Mouse (Mus musculus) thymus, postnatal 4 days (tissue): ENCODE data around the gene Arid3b.

Experiments
- DNase-seq: peaks from one replicate; pipeline ENCODE4 v3.0.0; 2021

The Arid3b gene

DNA sequence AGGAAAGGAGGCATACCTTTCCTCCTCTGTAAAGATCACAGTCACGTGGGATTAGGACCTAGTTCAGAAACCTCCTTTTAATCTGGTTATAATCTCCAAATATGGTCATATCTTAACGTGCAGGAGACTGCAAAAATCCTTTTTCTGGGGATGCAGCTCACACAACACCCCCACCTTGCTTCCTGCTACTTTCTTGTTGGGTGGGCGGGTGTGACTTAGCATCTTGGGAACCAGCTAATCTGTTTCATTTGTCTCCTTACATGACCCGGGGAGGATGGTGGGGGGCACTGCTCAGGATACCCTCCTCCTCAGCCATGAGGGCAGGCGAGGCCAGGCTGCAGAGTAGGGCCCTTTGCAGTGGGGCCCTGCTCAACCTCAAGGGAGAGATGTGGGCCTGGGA is 61.6 kb downstream of the Arid3b start:
- no peak for DNase-seq

DNA sequence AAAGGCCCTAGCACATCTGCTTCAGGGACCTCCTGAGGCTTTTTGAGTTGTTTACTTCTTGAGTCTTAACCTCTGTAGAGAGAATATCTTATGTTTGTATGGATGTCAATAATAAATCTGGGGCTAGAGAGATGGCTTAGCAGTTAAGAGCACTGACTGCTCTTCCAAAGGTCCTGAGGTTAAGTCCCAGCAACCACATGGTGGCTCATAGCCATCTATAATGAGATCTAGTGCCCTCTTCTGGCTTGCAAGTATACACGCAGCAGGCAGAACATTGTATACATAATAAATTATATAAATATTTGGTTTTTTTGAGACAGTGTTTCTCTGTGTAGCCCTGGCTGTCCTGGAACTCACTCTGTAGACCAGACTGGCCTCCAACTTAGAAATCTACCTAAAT is 62.4 kb downstream of the Arid3b start:
- no peak for DNase-seq

DNA sequence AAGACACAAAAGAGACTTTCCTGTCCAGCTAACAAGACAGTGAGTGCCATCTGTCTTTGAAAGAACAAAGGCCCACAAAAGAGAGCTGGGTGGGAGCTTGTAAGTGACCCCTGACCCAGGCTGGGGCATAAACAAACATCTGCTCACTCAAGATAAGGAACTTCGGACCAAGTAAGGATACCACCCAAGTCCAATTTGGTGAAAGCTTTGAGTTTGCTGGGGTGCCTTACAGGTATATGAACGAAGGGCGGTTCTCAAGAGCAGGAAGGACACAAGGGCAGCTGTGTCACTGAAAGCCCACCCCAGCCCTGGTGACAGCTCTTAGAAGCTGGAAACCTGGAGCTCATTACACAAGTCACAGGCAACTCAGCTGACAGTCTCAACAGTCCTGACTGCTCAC is 62.8 kb downstream of the Arid3b start:
- DNase-seq = peak; percentile 39

DNA sequence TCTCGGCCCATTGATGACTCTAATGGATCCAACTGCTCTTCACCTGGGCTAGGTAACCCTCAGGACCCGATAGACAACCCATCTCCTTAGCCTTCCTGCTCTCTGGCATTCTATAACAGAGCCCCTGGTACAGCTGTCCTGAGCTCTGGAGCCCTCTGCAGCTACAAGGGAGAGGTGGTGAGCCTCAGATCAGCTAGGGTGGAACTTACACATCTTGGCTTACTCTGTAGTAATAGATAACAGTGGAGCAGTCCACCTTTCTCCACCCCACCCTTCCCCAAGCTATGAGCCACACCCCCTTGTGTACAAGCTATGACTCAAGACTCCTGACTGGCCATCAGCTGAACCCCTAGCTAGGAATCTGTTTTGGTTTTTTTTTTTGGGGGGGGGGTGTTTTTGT is 65.8 kb downstream of the Arid3b start:
- DNase-seq = no peak

DNA sequence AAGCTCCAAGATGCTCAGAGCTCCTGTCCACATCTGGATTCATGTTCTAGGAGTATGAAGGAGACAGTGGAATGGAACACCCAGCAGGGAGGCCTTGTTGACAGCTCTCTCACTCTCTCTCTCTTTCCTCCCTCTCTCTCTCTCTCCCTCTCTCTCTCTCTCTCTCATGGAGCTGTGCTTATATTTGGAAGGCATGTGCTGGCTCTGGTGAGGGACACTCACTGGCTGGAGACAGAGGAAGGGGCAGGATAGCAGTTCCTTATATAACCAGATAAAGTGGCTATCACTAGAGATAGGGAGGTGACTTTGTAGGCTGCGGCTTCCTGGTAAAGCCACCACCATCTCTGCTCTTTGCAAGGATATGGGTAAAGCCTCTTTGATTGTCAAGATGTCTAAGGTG is 66.4 kb downstream of the Arid3b start:
- peak; percentile 50 for DNase-seq

DNA sequence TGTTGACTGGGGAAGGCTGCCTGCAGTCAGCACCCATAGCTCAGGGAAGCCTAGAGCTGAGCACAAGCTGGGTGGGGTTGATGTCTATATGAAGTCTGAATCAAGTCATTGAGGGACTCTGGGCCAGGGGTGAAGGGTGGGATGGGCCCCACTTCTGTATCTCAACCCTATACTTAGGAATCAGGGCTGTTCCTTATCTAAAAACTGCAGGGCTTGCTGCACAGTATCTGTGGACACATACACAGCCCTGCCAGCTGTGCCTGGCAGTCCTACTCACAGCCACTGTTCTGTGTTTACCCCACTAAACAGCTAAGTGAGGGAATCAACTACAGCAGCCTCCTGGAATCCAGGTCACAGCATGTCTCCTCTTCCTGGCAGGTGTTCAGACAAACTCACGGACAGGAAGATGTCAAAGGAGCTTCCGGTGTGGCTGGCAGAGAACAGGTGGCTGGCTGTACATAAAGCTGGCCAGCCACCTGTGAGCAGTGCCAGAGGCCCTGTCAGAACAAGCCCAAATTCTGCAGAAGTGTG is 67.0 kb downstream of the Arid3b start:
- peak; percentile 74 for DNase-seq

DNA sequence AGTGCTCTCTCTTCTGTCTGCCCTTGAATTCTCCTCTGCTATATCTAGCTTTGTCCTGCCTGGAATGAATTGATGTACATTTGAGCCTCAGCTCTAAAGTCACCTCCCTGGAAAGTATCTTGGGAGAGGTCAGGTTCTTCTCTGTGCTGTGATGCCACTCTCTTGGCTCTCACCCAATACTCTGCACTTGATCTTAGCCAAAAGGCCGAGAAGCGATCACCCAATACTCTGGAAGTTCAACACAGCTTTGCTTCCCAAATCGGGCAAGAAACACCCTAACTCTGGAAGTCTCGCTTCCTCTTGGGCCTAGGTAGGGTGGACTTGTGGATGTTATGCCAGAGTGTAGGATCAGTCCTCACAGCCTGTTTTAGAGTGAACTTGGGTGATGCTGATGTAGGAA is 69.4 kb downstream of the Arid3b start:
- no peak for DNase-seq

DNA sequence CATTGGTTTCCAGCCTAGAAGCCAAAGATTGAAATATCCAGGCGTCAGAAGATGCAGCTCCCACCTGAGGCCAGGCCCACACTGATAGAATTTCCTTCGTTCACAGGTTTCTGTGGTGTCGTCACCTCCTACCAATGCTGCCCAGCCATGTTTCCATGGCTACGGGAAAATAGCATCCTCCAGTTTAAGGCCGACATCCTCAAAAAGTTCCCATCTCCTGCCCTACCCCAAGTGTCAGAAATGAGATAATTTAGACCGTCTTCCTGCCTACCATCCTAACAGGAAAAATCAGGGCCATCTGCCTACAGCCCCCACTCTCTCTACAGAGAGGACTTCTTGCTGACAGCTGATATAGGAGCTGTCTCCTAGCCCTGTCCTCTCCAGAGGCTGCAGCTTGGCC is 70.2 kb downstream of the Arid3b start:
- DNase-seq = no peak

DNA sequence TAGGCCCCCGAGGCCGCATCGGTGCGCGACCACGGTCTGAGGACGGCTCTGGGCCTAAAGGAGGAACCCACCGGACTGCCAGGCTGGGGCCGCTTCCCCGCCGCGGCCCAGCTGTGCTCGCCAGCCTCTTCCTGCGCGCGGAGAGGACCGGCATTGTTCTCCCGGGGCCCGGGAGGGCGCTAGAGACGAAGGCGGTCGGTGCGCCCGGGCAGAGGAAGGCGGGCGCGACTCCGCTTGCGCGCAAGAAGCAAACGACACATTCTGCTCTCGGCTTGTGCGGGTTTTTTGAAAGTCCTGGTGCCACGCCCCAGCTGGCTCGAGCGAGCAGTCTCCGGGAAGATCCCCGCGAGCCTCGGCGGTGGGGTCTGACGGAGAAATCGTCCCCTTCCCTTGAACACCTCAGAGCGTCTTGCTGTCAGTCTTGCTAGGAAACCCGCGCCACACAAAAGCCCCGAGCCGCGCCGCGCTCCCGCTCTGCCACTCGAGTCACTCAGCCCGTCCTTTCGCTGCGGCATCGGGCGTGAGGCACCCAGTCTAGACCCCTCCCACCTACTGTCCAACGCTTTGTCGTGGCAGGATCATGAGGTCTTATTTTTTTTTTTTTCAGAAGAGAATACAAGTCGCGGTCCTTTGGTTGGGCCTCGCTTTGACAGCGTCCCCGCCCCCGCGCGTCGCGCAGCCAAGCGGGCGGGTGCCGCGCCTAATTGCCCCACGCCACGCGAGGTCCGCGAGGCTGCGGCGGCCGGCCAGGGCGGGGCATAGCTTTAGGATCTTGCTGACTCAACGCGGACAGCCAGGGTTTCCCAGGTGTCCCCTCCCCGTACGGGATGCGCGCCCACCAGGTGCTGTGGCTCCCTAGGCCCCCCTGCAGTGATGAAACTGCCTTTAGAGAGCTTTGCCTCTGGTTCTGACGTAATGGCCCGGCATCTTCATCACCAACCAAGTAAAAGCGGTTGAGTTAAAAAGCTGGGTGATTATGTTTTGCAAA is 70.9 kb downstream of the Arid3b start, which contains the start of gene Clk3:
Gene Clk3, minus strand, starts transcription at position 497 of the 988 bp plus-strand sequence.
- DNase-seq = peak; percentile 86

DNA sequence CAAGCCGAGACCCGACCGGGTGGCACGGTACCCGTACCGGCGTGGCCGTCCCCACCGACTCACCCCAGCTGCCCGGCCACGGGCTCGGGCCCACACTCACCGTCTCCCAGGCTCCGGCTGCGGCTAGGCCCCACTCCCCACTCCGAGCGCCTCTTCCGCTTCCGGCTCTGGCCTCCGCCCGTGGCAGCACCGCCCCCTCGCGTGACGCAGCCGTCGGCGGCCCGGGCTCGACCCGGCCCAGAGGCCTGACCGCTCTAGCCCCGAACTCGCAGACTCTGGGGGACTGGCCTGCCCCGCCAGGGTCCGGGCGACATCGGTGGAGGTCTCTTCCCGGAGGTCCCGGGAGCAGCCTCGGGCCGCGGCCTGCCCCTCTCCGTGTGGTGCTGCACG is 71.6 kb downstream of the Arid3b start:
- DNase-seq = peak; percentile 96

DNA sequence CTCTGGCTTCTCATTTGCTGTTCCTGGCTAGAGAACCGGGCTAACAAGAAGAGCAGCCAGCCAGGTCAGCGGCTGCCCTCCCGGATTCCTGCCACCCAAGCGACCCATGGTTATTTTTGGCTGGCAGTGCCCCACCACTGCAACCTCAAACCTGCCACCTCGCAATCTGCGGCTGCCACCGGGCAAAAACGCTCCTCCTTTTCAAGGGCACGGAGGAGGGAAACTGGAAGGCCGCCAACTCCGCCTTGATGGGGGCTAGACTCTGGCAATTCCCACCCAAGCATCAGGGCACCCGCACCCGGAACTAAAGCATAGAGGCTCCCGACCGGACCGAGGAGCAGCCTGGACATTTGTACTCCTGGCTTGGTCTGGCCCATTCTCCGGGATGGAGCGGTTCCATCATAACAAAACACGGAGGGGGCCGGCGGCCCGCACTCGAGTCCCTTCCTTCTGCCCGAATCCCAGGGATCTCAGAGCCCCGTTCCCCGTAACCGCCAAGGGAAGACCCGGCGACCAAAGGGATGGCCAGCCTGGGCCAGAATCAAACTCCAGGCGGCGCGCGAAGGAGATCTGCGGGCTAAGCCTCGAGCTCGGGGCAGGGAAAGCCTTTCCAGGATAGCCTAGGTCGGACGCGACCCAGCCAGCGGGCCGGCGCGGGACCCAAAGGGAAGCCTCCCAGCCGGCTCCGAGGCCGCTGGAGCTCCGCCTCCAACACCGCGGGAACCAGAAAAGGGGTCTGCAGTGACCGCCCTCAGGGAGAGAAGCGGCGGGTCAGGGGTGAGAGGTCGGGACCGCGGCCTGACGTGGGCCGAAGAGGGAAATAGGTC is 72.2 kb downstream of the Arid3b start:
- peak; percentile 77 for DNase-seq

DNA sequence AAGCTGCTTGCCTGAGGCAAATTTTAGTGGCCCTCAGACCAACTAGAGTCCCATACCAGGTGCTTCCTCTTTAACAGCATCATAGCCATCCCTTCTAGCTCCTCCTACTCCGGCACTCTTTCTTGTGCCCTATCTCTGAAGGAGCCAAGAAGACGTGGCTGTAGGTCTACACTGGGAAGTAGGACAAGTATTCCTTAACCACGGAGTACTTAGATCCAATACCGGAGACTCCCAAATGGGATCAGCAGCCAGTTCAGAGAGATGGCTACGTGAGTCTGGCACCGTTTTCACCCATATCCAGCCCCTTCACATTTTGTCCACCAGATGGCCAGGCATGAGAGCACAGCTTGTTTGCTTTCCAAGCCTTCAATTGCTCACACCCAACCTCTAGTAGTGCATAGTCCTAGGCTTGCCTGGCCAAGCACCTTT is 74.0 kb downstream of the Arid3b start:
- peak; percentile 72 for DNase-seq

DNA sequence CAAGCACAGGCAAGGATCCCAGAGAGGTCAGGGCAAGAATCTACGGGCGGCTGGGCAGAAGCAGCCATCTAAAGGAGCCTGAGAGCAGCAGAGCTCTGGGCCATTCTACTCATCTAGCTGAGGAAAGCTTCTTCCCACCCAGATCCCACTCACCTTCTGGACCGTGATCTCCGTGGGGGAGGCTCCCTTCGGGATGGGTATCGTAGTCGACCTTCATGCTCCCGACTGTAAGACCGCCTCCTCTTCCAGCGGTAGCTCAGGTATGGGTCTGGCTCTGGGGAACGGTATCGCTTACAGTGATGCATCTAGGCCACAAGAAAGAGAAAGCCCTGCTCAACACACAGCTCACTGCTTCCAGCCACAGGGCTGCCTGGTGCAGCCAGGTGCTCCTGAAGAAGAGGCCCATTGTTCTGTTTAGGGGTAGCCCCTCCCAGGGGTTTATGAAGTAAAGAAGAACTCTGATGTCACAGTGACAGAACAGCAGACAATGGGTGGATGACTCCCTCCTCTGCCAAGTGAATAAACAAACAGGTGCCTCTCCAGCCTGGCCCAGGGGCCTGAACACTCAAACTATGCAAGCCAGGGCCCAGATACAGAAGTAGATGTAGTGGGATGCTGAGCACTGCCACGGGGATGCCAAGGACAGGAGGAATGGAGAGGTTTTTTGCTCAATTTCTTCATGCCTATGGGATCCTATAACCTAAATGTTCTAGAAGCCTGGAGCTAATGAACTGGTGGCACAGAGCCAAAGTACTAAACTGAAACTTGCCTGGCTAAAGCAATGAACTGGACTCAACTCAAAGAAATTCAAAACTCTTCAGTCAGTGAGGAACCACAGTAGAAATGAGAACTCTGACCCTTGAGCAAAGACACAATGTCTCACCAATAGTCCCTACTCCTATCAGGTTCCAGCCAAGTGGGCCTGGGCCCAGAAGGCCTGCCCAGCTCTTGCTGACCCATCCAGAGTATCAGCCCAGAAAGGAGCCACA is 74.7 kb downstream of the Arid3b start:
- peak; percentile 71 for DNase-seq

DNA sequence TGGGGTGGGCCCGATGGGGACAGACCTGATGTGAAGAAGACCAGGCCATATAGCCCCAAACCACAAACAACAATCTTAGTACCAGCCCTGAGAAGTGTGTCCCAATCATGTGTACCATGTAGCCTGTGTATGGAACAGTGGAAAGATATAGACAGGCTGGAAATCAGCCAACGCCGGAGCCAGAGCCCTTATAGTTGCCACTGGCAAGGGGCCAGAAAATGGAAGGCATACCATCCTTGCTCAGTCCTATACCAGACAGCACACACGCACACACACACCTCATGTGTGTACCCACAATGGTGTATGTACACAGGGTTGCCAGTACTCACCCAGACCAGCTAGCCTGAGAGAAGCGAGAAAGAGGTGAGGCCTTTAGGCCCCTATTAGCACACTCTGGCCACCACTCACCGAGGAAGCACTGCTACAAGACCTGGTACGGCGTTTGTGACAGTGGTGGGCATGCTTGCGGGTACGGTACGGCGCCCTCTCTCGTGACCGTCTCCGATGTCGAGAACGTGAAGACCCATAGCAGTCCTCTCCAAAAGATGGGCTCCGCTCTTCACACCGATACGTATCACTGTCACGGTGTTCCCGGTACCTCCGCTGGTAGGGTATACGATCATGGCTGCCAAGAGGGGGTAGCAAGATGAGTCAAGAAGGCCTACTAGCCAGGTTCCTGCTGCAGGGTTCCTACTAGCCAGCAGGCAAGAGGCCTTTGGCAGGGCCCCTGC is 76.0 kb downstream of the Arid3b start:
- DNase-seq = no peak

DNA sequence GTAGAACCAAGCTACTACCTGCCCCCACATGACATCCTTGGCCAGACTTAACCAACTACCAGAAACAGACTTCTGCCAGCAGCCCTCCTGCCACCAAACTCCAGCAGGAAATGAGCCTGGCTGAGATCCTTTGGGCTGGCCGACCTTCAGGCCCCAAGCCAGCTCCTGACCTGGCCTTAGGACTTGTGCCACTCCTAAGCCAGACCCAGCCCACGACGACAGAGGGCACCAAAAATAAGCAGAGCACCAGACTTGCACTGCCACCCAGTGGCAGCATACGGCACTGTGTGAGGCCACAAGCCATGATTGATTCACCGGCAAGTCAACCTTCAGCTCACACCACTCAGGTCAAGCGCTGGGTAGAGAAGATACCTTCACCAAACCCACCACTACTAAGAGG is 77.3 kb downstream of the Arid3b start:
- DNase-seq = peak; percentile 84

DNA sequence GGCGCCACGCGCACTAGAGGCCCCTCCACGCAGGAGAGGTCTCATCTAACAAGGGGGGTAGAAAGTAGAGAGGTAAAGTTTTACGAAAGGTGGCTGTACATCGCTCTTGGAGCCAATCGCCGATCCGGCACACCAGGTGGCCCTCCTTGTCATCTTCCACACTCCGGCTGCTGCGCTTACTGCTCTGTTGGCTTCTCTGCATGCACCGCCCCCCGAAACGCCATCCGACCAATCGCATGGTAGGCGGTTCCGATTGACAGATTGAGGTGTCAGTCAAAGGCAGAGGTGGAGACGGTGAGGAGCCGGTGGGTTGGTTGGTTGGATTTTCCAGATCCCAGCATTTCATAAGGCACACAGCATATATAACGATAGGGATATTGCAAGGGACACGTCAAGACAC is 78.1 kb downstream of the Arid3b start:
- no peak for DNase-seq

DNA sequence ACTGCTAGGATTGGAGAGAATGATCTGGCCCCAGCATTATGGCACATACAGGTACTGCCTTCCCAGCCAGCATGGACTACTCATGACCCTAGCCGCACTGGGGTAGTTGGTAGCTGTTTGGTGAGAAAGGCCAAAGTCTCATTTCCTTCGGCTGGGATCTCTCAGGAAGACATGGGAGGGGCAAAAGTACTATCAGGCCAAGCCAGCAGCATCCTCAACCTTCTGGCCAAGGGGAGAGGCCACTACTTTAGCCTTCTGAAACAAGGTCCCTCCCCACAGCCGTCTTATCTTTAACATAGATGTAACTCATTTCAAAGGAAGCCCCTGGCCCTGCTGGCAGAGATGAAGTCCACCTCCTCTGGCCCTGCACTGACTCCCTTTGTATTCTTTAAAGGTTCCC is 79.0 kb downstream of the Arid3b start:
- no peak for DNase-seq

DNA sequence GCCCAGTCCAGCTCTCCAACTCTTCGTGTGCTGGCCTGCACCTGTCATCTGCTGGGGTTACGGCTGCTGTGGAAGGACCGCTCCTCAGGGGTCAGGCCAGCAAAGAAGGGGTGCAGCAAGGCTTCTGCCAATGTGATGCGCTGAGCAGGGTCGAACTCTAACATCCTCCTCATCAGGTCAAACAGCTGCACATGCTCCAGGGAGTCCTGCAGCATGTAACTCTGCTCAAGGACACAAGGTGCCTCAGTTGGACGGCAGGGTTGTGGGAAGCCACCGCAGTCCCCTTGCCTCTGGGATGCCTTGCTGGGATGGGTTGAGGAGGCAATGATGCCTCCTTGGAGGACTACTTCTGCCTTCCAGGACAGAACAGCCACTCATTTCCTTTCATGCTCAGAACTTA is 85.7 kb downstream of the Arid3b start:
- peak; percentile 16 for DNase-seq

DNA sequence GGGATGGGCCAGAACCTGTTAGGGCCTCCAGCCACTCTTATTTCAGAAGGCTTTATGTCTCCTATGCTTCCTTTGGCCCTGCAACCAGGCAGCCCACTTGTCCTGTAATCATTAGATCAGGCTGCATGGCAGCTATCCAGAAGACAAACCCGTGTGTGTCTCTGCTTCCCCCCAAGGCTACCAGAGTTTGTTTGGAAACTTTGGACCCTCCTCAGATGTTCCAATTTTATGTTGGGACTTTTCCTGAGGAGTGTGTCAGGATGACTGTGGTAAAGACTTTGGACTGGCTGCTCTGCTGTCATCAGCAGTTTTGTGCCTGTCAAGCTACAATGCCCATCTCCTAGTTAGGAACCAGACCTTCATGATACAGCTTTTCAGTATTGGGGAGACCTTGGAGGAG is 87.8 kb downstream of the Arid3b start:
- no peak for DNase-seq

DNA sequence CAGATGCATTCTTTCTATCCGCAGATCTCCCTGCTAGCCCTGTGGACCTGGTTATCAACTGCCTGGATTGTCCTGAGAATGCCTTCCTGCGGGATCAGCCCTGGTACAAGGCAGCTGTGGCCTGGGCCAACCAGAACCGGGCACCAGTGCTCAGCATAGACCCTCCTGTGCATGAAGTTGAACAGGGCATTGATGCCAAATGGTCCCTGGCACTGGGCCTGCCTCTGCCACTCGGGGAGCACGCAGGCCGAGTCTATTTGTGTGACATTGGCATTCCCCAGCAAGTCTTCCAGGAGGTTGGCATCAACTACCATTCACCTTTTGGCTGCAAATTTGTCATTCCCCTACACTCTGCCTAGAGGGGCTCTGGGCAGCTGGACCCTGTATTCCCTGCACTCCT is 88.5 kb downstream of the Arid3b start:
- no peak for DNase-seq

DNA sequence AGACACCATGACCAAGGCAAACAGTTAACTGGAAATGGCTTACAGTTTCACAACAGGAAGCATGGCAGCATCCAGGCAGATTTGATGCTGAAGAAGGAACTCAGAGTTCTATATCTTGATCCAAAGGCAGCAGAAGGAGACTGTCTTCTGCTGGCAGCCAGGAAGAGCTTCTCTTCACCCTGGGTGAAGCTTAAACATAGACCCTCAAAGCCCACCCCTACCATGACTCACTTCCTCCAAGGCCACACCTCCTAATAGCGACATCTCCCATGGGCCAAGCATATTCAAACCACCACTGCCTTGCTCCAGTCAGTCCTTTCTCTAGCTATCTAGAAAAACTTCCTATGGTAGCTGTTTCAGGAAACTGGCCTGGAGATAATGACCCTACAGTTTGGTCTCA is 89.5 kb downstream of the Arid3b start:
- DNase-seq = no peak
